Comparison of ENCODE assay signal across 20 mouse cellular contexts in genomic region chr2:33502602-33503001, GRCm38 (mm10). TPM values are rescaled to one million over a fixed set of nuclear protein-coding genes. Genes with fewer than 3 reads are reported as not detected.
A peak's percentile ranks its signal among the peaks of the same experiment; 100 is the strongest.
DNase-seq lines count a peak whose midpoint lies in the region; ATAC-seq and TF ChIP-seq lines count a peak whose summit lies in the region.
"Had no signal": no experiment of that assay in that cellular context is flagged by ENCODE, and none has a peak within 500 bp of the region (broad histone marks: within the 10 kb centered on the region; RNA-seq: fewer than 3 reads in every experiment).

No protein-coding gene starts in this region.

- TF ChIP-seq CTCF in liver, postnatal 0 days (IDR thresholded peaks at IDR 0.05; ENCODE audit: low read depth): no peak

- DNase-seq in 416B (ENCODE audit: low read depth): peak; percentile 32
- DNase-seq in MEL-GATA-1-ER (ENCODE audit: extremely low read depth, low read depth): peak; percentile 52
- DNase-seq in liver, postnatal 0 days: no peak
- DNase-seq in cerebellum, adult 9-10 months: no peak
- DNase-seq in cerebellum, adult 18-20 months: no peak
- DNase-seq: adrenal gland, adult 8-10 months; adrenal gland, postnatal 14 days; adrenal gland, postnatal 36 days; cerebellum, adult 11-12 months; cerebellum, adult 8-10 months; cerebellum, postnatal 25 days; embryo, embryonic 11 days had no signal

- H3K9ac ChIP-seq in liver, postnatal 0 days (replicated peaks): no peak overlapping the region
- H3K9ac ChIP-seq: embryonic facial prominence, embryonic 13.5 days; embryonic facial prominence, embryonic 15.5 days; forebrain, embryonic 12.5 days had no signal

- H3K27me3 ChIP-seq in liver, postnatal 0 days (ENCODE audit: insufficient read depth, low read length): no peaks in the 10 kb centered on the region
- H3K27me3 ChIP-seq: embryonic facial prominence, embryonic 13.5 days; embryonic facial prominence, embryonic 15.5 days; forebrain, embryonic 12.5 days had no signal

- WGBS in liver, postnatal 0 days (ENCODE audit: insufficient replicate concordance): 14% methylated on average over 2 of the region's 2 CpGs

- no peak overlapping the region for H3K27ac ChIP-seq in liver, postnatal 0 days (ENCODE audit: low read depth)
- H3K27ac ChIP-seq: embryonic facial prominence, embryonic 13.5 days; embryonic facial prominence, embryonic 15.5 days; forebrain, embryonic 10.5 days; forebrain, embryonic 12.5 days had no signal

- H3K4me2 ChIP-seq in liver, postnatal 0 days (ENCODE audit: low read depth, low read length): no peak overlapping the region
- H3K4me2 ChIP-seq: embryonic facial prominence, embryonic 13.5 days; embryonic facial prominence, embryonic 15.5 days; forebrain, embryonic 12.5 days had no signal

- H3K36me3 ChIP-seq in liver, postnatal 0 days (replicated peaks; ENCODE audit: insufficient read depth, low read length): no peaks in the 10 kb centered on the region
- H3K36me3 ChIP-seq: embryonic facial prominence, embryonic 13.5 days; embryonic facial prominence, embryonic 15.5 days; forebrain, embryonic 10.5 days; forebrain, embryonic 12.5 days had no signal

- no peak for TF ChIP-seq EP300 in liver, postnatal 0 days (IDR thresholded peaks at IDR 0.05; ENCODE audit: low read depth)

- H3K4me3 ChIP-seq in liver, postnatal 0 days (ENCODE audit: low read depth, low read length): no peak overlapping the region
- H3K4me3 ChIP-seq: embryonic facial prominence, embryonic 13.5 days; embryonic facial prominence, embryonic 15.5 days; erythroblast, embryonic 14.5 days; forebrain, embryonic 10.5 days; forebrain, embryonic 12.5 days had no signal

- H3K4me1 ChIP-seq in liver, postnatal 0 days (ENCODE audit: insufficient read depth): no peaks in the 10 kb centered on the region
- H3K4me1 ChIP-seq: embryonic facial prominence, embryonic 13.5 days; embryonic facial prominence, embryonic 15.5 days; forebrain, embryonic 12.5 days had no signal

- H3K9me3 ChIP-seq in liver, postnatal 0 days (ENCODE audit: low read length): no peaks in the 10 kb centered on the region
- H3K9me3 ChIP-seq: embryonic facial prominence, embryonic 15.5 days had no signal

- peak; percentile 80 for ATAC-seq in megakaryocyte progenitor cell, adult 5-6 weeks (replicated peaks; ENCODE audit: poor library complexity)
- ATAC-seq in liver, postnatal 0 days: no peak
- ATAC-seq: forebrain, embryonic 14.5 days; forebrain, embryonic 16.5 days had no signal

RNA-seq across cellular contexts. Expression of gene Zbtb43, which starts 34.2 kb away (rescaled TPM):
- 8.0 and 8.8 TPM in 2 replicates for total RNA-seq in megakaryocyte progenitor cell, adult 5-6 weeks (2015)
- 8.0 and 10.5 TPM in 2 replicates for total RNA-seq in megakaryocyte progenitor cell, adult 5-6 weeks (2017)
- 6.1 and 8.0 TPM in 2 replicates for polyA plus RNA-seq in liver, postnatal 0 days (2015; fragmentation: Nextera tagmentation; extraction: Ambion mirVana)

Comparison
In these comparisons a context has a peak if more than half of its experiments do, and no peak if none do; other contexts are left out.
1. DNase-seq: peak in 416B (single experiment) and MEL-GATA-1-ER (single experiment); none in liver, postnatal 0 days (single experiment), cerebellum, adult 9-10 months (single experiment) and cerebellum, adult 18-20 months (0 of 2).